Mouse (Mus musculus): ENCODE results near the gene Nmu. TPM values are rescaled to one million over a fixed set of nuclear protein-coding genes. Genes with fewer than 3 reads are reported as not detected.

Gene Nmu
- polyA plus RNA-seq, 1 experiment from 2014 or later, result not detected

DNA sequence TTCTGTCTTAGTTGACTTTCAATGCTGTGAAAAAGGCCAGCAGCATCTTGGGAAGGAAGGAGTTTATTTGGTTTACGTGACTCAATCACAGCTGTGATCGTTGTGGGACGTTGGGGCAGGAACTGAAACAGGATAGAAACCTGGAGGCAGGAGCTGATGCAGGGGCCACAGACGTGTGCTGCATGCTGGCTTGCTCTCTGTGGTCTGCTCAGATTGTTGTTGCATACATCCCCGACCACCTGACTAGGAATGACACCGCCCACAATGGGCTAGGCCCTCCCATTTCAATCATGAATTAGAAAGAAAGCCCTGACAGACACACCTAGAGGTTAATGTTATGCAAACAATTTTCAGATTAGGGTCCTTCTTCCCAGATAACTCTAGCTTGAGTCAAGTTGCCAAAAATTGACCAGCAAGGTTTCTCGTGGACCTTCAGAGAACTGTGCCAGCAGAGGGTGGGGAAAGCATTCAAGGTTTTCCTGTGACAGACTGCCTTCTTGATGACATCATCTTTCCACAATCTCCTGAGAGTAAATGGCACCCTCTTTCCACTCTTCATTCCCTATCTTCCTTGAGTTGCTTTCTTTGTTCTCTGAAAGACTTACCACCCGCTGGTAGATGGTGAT is 5.7 kb upstream of the Nmu start:
- Histone ChIP-seq H3K4me1 (ENCODE audit: control insufficient read depth, insufficient read depth, low read length) (no peaks in the 10 kb centered on the region), H3K9ac (ENCODE audit: low read depth, low read length) (no peak overlapping the region), H3K4me3 (ENCODE audit: low read depth, low read length) (no peak overlapping the region), H3K9me3 (ENCODE audit: control insufficient read depth, low read length) (no peaks in the 10 kb centered on the region), H3K27me3 (replicated peaks; ENCODE audit: control insufficient read depth, insufficient read depth, low read length) (peaks cover 10% of the 10 kb centered on the region), H3K27ac (replicated peaks; ENCODE audit: low read depth, low read length) (no peak overlapping the region), H3K4me2 (ENCODE audit: low read depth, low read length) (no peak overlapping the region), H3K36me3 (ENCODE audit: control insufficient read depth, insufficient read depth, low read length) (no peaks in the 10 kb centered on the region)
- no peak for ATAC-seq (ENCODE audit: low read depth)
- no peak for DNase-seq (ENCODE audit: low spot score)
- WGBS, result 62% methylated on average over 8 of the region's 8 CpGs

- no peaks in the 10 kb centered on the region for H3K9me3 ChIP-seq (ENCODE audit: control insufficient read depth, low read length)
- peaks cover 20% of the 10 kb centered on the region for H3K27me3 ChIP-seq (replicated peaks; ENCODE audit: control insufficient read depth, insufficient read depth, low read length)
- no peak overlapping the region for H3K4me3 ChIP-seq (ENCODE audit: low read depth, low read length)
- DNase-seq (ENCODE audit: low spot score) (no peak), ATAC-seq (ENCODE audit: low read depth) (no peak)
- no peaks in the 10 kb centered on the region for H3K36me3 ChIP-seq (ENCODE audit: control insufficient read depth, insufficient read depth, low read length)
- H3K4me2 ChIP-seq (ENCODE audit: low read depth, low read length), result no peak overlapping the region
- peaks cover 8% of the 10 kb centered on the region; the same call in 1 of the 2 replicates for H3K4me1 ChIP-seq (ENCODE audit: control insufficient read depth, insufficient read depth, low read length)
- WGBS, result 47% methylated on average over 5 of the region's 5 CpGs
- no peak overlapping the region for H3K27ac ChIP-seq (replicated peaks; ENCODE audit: low read depth, low read length)
- no peak overlapping the region for H3K9ac ChIP-seq (ENCODE audit: low read depth, low read length)
Measured at GRCm38 (mm10) chr5:76365406-76365805, 1.8 kb upstream of the Nmu start.

GRCm38 (mm10) chr5:76360786-76361185 is 2.8 kb downstream of the Nmu start:
- WGBS, result 68% methylated on average over 4 of the region's 4 CpGs
- H3K27ac ChIP-seq (replicated peaks; ENCODE audit: low read depth, low read length), result no peak overlapping the region
- H3K4me1 ChIP-seq (ENCODE audit: control insufficient read depth, insufficient read depth, low read length), result peaks cover 8% of the 10 kb centered on the region; the same call in 1 of the 2 replicates
- no peak overlapping the region for H3K9ac ChIP-seq (ENCODE audit: low read depth, low read length)
- H3K4me2 ChIP-seq (ENCODE audit: low read depth, low read length), result no peak overlapping the region
- H3K9me3 ChIP-seq (ENCODE audit: control insufficient read depth, low read length), result no peaks in the 10 kb centered on the region
- ATAC-seq (ENCODE audit: low read depth), result no peak
- peak; percentile 40 for DNase-seq (ENCODE audit: low spot score)
- H3K36me3 ChIP-seq (ENCODE audit: control insufficient read depth, insufficient read depth, low read length), result no peaks in the 10 kb centered on the region
- H3K27me3 ChIP-seq (replicated peaks; ENCODE audit: control insufficient read depth, insufficient read depth, low read length), result peaks cover 18% of the 10 kb centered on the region
- H3K4me3 ChIP-seq (ENCODE audit: low read depth, low read length), result no peak overlapping the region

DNA sequence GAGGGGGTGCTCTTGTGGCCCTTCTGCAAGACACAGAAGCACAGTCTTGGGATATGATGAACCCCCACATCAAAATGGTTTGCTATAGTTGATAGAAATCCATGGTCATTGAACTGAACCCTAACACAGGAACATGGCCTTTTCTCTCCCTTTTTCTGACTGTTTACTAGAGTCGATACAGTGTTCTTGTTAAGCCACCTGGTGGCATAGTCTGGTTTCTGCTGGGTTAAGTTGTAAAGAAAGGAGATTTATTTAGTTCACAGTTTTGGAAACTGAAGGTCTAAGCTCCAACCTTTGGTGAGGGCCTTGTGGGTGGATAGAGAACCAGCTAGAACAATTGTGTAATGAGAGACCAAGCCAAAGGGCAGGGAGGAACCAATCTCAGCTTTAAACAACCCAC is 3.5 kb downstream of the Nmu start:
- no peaks in the 10 kb centered on the region for H3K36me3 ChIP-seq (ENCODE audit: control insufficient read depth, insufficient read depth, low read length)
- H3K4me1 ChIP-seq (ENCODE audit: control insufficient read depth, insufficient read depth, low read length), result peaks cover 8% of the 10 kb centered on the region; the same call in 1 of the 2 replicates
- no peak for ATAC-seq (ENCODE audit: low read depth)
- no peak overlapping the region for H3K27ac ChIP-seq (replicated peaks; ENCODE audit: low read depth, low read length)
- H3K27me3 ChIP-seq (replicated peaks; ENCODE audit: control insufficient read depth, insufficient read depth, low read length), result peaks cover 13% of the 10 kb centered on the region
- H3K4me3 ChIP-seq (ENCODE audit: low read depth, low read length), result no peak overlapping the region
- H3K9ac ChIP-seq (ENCODE audit: low read depth, low read length), result no peak overlapping the region
- no peak for DNase-seq (ENCODE audit: low spot score)
- no peak overlapping the region for H3K4me2 ChIP-seq (ENCODE audit: low read depth, low read length)
- no peaks in the 10 kb centered on the region for H3K9me3 ChIP-seq (ENCODE audit: control insufficient read depth, low read length)
- 84% methylated on average over 1 of the region's 1 CpGs for WGBS

DNA sequence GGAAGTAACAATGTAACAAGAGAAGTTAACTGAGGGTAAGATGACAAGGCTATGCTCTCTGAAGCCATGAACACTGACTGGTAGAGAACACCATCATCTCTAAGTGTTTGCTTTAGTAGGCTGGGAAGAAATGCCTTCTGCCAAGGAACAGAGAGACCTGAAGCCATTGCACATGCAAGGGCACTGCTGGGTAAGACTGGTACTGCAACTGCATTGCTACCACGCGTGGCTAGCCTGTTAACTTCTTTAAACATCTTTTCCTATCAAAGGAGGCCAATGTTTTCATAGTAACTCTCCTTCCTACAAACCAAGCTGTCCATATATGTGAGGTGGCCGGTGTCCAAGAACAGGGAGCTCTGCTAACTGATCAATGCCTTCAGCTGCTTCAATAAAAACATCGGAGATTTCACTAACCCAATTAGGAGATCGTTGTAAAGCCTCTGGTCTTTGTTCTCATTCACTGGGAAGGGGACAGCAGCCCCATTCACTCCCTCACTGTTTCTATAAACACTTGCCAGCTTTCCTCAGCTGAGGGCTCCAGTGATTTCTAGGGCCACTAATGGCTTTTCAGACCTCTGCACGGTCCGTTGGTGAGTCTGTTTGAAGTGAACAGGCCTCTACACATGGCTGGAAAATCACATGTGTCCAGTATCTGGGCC is 11.5 kb downstream of the Nmu start:
- Histone ChIP-seq H3K4me3 (ENCODE audit: low read depth, low read length) (no peak overlapping the region), H3K36me3 (ENCODE audit: control insufficient read depth, insufficient read depth, low read length) (no peaks in the 10 kb centered on the region), H3K9me3 (ENCODE audit: control insufficient read depth, low read length) (no peaks in the 10 kb centered on the region), H3K9ac (ENCODE audit: low read depth, low read length) (no peak overlapping the region), H3K27me3 (replicated peaks; ENCODE audit: control insufficient read depth, insufficient read depth, low read length) (no peaks in the 10 kb centered on the region), H3K4me2 (ENCODE audit: low read depth, low read length) (no peak overlapping the region), H3K4me1 (ENCODE audit: control insufficient read depth, insufficient read depth, low read length) (no peaks in the 10 kb centered on the region), H3K27ac (replicated peaks; ENCODE audit: low read depth, low read length) (no peak overlapping the region)
- 58% methylated on average over 7 of the region's 7 CpGs for WGBS
- DNase-seq (ENCODE audit: low spot score), result no peak
- ATAC-seq (ENCODE audit: low read depth), result no peak

DNA sequence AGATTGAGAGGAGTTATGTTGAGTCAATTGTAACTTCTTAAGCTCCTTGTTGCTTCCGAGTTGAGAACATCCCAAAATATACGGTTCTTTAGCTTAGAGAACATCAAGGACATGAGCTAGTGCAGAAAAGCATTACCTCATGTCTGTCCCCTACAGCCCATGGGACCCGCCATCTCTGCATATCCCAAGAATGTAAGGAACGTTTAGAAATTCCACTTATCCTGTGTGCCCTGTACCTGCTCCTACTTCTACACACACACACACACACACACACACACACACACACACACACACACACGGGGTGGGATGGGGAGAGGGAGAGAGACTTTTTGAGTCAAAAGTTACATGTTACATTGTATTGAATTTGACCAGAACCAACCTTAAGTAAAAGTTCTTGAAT is 12.1 kb downstream of the Nmu start:
- ATAC-seq (ENCODE audit: low read depth), result no peak
- H3K36me3 ChIP-seq (ENCODE audit: control insufficient read depth, insufficient read depth, low read length), result no peaks in the 10 kb centered on the region
- no peak overlapping the region for H3K4me3 ChIP-seq (ENCODE audit: low read depth, low read length)
- H3K27me3 ChIP-seq (replicated peaks; ENCODE audit: control insufficient read depth, insufficient read depth, low read length), result no peaks in the 10 kb centered on the region
- H3K9me3 ChIP-seq (ENCODE audit: control insufficient read depth, low read length), result no peaks in the 10 kb centered on the region
- no peak overlapping the region for H3K27ac ChIP-seq (replicated peaks; ENCODE audit: low read depth, low read length)
- no peaks in the 10 kb centered on the region for H3K4me1 ChIP-seq (ENCODE audit: control insufficient read depth, insufficient read depth, low read length)
- no peak overlapping the region for H3K4me2 ChIP-seq (ENCODE audit: low read depth, low read length)
- WGBS, result 76% methylated on average over 5 of the region's 5 CpGs
- H3K9ac ChIP-seq (ENCODE audit: low read depth, low read length), result no peak overlapping the region
- DNase-seq (ENCODE audit: low spot score), result no peak

DNA sequence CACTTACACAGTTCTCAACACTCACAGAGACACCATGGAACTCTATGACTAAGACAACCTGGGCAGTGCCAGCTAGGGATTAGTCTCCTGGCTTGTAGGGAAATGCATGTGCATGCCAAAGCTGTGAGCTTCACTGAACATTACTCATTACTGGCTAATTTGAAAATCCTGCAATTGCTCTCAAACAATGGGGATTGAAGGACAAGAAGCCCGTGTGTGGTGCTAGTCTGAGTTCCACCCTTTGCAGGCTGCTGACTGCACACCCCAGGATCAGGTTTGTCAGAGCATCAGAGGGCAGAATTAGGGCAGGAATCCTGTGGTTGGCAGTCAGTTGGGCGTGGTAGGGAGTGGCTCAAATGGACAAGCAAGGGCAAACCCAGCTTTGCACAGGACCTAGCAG is 17.5 kb downstream of the Nmu start:
- DNase-seq (ENCODE audit: low spot score), result peak; percentile 55
- Histone ChIP-seq H3K4me1 (ENCODE audit: control insufficient read depth, insufficient read depth, low read length) (no peaks in the 10 kb centered on the region), H3K27ac (replicated peaks; ENCODE audit: low read depth, low read length) (no peak overlapping the region)

GRCm38 (mm10) chr5:76340931-76341330 is 22.7 kb downstream of the Nmu start:
- H3K27ac ChIP-seq (replicated peaks; ENCODE audit: low read depth, low read length), result no peak overlapping the region
- no peaks in the 10 kb centered on the region for H3K9me3 ChIP-seq (ENCODE audit: control insufficient read depth, low read length)
- H3K9ac ChIP-seq (ENCODE audit: low read depth, low read length), result no peak overlapping the region
- no peak overlapping the region for H3K4me2 ChIP-seq (ENCODE audit: low read depth, low read length)
- no peak overlapping the region for H3K4me3 ChIP-seq (ENCODE audit: low read depth, low read length)
- 54% methylated on average over 2 of the region's 2 CpGs for WGBS
- no peaks in the 10 kb centered on the region for H3K4me1 ChIP-seq (ENCODE audit: control insufficient read depth, insufficient read depth, low read length)
- DNase-seq (ENCODE audit: low spot score), result peak; percentile 45
- peak; percentile 60; the same call in 1 of the 2 replicates for ATAC-seq (ENCODE audit: low read depth)
- H3K36me3 ChIP-seq (ENCODE audit: control insufficient read depth, insufficient read depth, low read length), result no peaks in the 10 kb centered on the region
- H3K27me3 ChIP-seq (replicated peaks; ENCODE audit: control insufficient read depth, insufficient read depth, low read length), result no peaks in the 10 kb centered on the region

More for the DNA sequence above, 17.5 kb downstream of the Nmu start:
- no peaks in the 10 kb centered on the region for H3K36me3 ChIP-seq (ENCODE audit: control insufficient read depth, insufficient read depth, low read length)
- WGBS, result 43% methylated on average over 2 of the region's 2 CpGs
- H3K27me3 ChIP-seq (replicated peaks; ENCODE audit: control insufficient read depth, insufficient read depth, low read length), result no peaks in the 10 kb centered on the region
- ATAC-seq (ENCODE audit: low read depth), result peak; percentile 68; the same call in 1 of the 2 replicates
- no peak overlapping the region for H3K4me2 ChIP-seq (ENCODE audit: low read depth, low read length)
- no peaks in the 10 kb centered on the region for H3K9me3 ChIP-seq (ENCODE audit: control insufficient read depth, low read length)
- H3K4me3 ChIP-seq (ENCODE audit: low read depth, low read length), result no peak overlapping the region
- no peak overlapping the region for H3K9ac ChIP-seq (ENCODE audit: low read depth, low read length)

DNA sequence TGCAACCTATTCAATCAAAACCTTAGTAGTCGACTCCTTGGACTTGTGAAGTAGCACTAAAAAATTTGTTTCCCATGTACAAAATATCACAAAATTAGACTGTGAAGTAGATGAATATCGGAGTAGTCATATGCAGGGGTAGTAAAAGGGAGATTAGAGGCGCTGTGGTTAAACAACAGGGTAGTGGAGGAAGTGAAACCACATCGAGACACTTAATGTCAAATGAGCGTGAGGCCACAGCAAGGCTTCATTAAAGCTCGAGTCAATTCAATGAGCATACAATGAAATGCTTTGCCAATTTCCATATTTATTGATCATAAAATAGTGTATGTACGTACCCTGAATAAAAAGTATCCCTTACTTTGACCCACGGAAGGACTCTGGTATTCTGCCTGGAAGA is 26.5 kb downstream of the Nmu start:
- Histone ChIP-seq H3K36me3 (ENCODE audit: control insufficient read depth, insufficient read depth, low read length) (no peaks in the 10 kb centered on the region), H3K9me3 (ENCODE audit: control insufficient read depth, low read length) (no peaks in the 10 kb centered on the region), H3K27ac (replicated peaks; ENCODE audit: low read depth, low read length) (no peak overlapping the region), H3K27me3 (replicated peaks; ENCODE audit: control insufficient read depth, insufficient read depth, low read length) (no peaks in the 10 kb centered on the region), H3K9ac (ENCODE audit: low read depth, low read length) (no peak overlapping the region), H3K4me1 (ENCODE audit: control insufficient read depth, insufficient read depth, low read length) (no peaks in the 10 kb centered on the region), H3K4me2 (ENCODE audit: low read depth, low read length) (no peak overlapping the region), H3K4me3 (ENCODE audit: low read depth, low read length) (no peak overlapping the region)
- WGBS, result 86% methylated on average over 8 of the region's 8 CpGs
- ATAC-seq (ENCODE audit: low read depth) (no peak), DNase-seq (ENCODE audit: low spot score) (no peak)
